Mouse (Mus musculus): Measurements from ENCODE around the gene Mcm3ap.

DNA sequence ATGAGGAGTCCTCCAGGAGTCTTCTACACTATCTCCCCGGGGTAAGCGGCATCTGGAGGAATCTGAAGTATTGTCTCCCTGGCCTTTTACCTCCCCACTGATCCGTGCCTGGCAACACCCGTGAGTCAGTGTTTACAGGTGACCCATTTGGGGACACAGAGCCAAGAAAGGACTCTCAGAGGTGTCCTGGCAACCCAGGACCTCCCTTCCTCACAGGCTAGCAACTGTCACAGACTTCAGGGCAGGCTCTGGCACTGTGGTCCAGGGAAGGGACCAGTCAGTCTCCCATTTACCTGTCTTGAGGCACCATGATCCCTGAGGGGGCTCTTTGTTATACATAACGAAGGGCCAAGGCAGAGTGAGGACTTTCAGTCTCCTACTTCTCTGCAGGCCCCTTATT is 19.9 kb upstream of the Mcm3ap start, which contains the start of gene 2610028H24Rik:
- TF ChIP-seq POLR2A (IDR thresholded peaks at IDR 0.05; ENCODE audit: insufficient read depth, low read length): no peak
- no peak for TF ChIP-seq CTCF (IDR thresholded peaks at IDR 0.05; ENCODE audit: low read depth, low read length)
- no peak for TF ChIP-seq EP300 (IDR thresholded peaks at IDR 0.05; ENCODE audit: insufficient read depth, low read depth, low read length)

Measured in ES-Bruce4 (cell line).